Mouse (Mus musculus): ENCODE data around the gene Klhl20. TPM values are rescaled to one million over a fixed set of nuclear protein-coding genes. Genes with fewer than 3 reads are reported as not detected.

Klhl20 gene
- polyA plus RNA-seq, 1 experiment from 2014 or later: 19.8 TPM

DNA sequence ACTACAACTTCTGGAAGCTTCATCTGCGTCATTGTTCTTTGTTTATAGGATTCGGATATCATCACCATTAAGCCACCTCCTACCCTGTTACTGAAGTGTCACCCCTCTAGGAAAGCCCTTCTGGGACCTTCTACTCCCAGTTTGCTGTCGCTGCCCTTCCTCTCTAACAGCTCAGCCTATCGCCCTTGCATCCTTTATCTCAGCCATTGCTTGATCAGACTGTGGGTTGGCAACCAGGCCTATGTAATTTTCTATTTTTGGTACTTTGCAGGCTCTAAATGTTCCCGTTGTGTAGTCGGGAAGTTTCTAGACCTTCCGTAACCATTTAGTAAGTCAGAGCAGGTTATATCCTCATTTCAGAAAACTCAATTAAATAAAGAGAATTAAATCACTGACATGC lies 11.9 kb upstream of the Klhl20 start:
- Histone ChIP-seq H3K4me1 (ENCODE audit: control insufficient read depth, insufficient read depth, low read length) (no peaks in the 10 kb centered on the region), H3K9me3 (ENCODE audit: control insufficient read depth, low read length) (no peaks in the 10 kb centered on the region), H3K36me3 (ENCODE audit: control insufficient read depth, insufficient read depth, low read length) (no peaks in the 10 kb centered on the region), H3K4me3 (ENCODE audit: low read depth, low read length) (no peak overlapping the region), H3K9ac (ENCODE audit: low read length) (no peak overlapping the region), H3K27me3 (ENCODE audit: control insufficient read depth, insufficient read depth, low read length) (no peaks in the 10 kb centered on the region), H3K4me2 (peak overlapping the region; percentile 69; the same call in 1 of the 2 replicates), H3K27ac (ENCODE audit: low read depth, low read length) (no peak overlapping the region)
- DNase-seq (ENCODE audit: low spot score, missing footprints) (no peak), ATAC-seq (ENCODE audit: low FRiP score) (no peak)
- 89% methylated on average over 7 of the region's 7 CpGs for WGBS

DNA sequence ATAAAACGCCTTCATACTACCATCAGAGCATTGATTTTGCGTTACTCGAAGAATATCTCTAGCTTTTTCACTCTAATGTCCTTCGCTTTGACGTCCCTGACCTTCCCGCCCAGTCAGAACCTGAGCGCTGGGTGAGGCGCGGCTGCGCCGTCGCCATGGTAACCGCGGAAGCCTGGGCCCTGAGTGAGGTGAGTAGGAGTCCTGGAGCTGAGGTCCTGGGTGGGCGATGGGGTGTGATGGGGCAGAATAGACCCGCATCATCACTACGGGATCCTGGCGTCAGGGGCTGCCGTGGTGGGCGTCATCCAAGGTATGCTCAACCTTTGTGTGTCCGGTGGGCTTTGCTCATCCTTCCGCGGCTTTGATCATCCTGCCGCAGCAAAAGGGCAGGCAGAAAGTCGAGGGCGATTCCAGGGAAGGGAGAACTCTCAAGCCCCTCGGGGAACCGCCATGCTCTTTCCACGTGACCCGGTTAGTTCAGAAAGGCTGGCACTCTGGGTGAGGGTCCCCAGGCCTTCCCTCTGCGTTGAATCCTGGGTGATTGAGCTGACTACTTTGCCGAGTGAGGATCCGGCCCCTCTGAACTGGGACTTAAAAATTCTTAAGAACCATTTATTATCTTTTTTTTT lies 11.3 kb upstream of the Klhl20 start, which contains the start of gene Ankrd45:
TSS of gene Ankrd45 (plus strand) at position 161 of the 629 bp plus-strand sequence.
- H3K4me2 ChIP-seq: peak within 1 kb of the TSS; percentile 69
- no peaks in the 10 kb centered on the region for H3K36me3 ChIP-seq (ENCODE audit: control insufficient read depth, insufficient read depth, low read length)
- H3K9ac ChIP-seq (ENCODE audit: low read length): peak within 1 kb of the TSS; percentile 56
- no peaks in the 10 kb centered on the region for H3K4me1 ChIP-seq (ENCODE audit: control insufficient read depth, insufficient read depth, low read length)
- 5% methylated on average over 33 of the region's 33 CpGs for WGBS
- H3K9me3 ChIP-seq (ENCODE audit: control insufficient read depth, low read length): no peaks in the 10 kb centered on the region
- no peak within 1 kb of the TSS for H3K27ac ChIP-seq (ENCODE audit: low read depth, low read length)
- H3K4me3 ChIP-seq (ENCODE audit: low read depth, low read length): peak within 1 kb of the TSS; percentile 40
- peak; percentile 96 for ATAC-seq (ENCODE audit: low FRiP score)
- H3K27me3 ChIP-seq (ENCODE audit: control insufficient read depth, insufficient read depth, low read length): no peaks in the 10 kb centered on the region
- peak; percentile 94 for DNase-seq (ENCODE audit: low spot score, missing footprints)

DNA sequence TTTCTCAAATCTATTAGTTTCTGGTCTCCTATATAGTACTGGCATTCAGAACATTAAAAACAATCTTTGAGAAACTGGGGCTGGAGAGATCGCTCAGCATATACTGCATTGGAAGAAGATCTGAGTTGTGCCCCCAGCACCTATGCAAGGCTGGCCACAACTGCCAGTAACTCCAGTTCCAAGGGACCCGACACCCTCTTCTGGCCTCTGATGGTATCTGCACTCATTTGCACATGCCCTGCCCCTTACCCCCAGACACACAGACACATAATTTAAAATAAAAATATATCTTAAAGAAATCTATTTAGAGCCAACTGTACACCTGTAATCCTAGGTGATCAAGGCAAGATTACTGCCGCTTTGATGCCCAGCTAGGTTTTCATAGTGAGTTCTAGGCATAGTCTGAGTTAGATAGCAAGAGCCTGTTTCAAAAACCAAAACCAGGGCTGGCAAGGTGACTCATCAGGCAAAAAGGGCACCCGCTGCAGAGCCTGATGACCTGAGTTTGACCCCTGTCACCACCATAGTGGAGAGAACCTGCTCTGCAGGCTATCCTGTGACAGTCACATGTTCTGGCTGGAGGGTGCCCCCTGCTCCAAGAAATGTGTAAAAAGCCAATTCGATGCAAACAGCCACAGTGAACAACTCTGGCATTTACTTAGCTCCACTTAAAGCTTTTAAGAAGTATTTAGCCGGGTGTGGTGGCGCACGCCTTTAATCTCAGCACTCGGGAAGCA lies 8.9 kb upstream of the Klhl20 start:
- Histone ChIP-seq H3K27me3 (ENCODE audit: control insufficient read depth, insufficient read depth, low read length) (no peaks in the 10 kb centered on the region), H3K36me3 (ENCODE audit: control insufficient read depth, insufficient read depth, low read length) (no peaks in the 10 kb centered on the region), H3K9ac (ENCODE audit: low read length) (no peak overlapping the region), H3K4me3 (ENCODE audit: low read depth, low read length) (no peak overlapping the region), H3K27ac (ENCODE audit: low read depth, low read length) (no peak overlapping the region), H3K4me1 (ENCODE audit: control insufficient read depth, insufficient read depth, low read length) (no peaks in the 10 kb centered on the region), H3K4me2 (no peak overlapping the region), H3K9me3 (ENCODE audit: control insufficient read depth, low read length) (no peaks in the 10 kb centered on the region)
- ATAC-seq (ENCODE audit: low FRiP score) (no peak), DNase-seq (ENCODE audit: low spot score, missing footprints) (no peak)
- 83% methylated on average over 9 of the region's 9 CpGs for WGBS

DNA sequence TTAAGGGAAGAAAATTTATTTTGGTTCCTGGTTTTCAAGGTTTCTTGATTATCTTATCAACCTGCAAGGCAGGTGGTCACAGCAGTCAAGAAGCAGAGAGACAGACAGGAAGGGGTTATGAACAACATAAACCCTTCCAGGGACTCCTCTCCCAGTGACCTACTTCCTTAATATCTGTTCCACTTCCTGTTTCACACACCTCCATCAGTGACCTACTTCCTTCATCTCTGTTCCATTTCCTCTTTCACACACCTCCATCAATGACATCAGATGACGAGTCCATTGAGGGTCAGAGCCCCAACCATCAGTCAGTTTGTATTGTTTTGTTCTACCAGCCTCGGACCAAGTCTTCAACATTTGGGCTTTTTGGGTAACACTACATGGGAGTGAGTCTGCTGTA lies 8.2 kb upstream of the Klhl20 start:
- Histone ChIP-seq H3K4me2 (no peak overlapping the region), H3K27ac (ENCODE audit: low read depth, low read length) (no peak overlapping the region), H3K4me1 (ENCODE audit: control insufficient read depth, insufficient read depth, low read length) (no peaks in the 10 kb centered on the region), H3K9ac (ENCODE audit: low read length) (no peak overlapping the region), H3K36me3 (ENCODE audit: control insufficient read depth, insufficient read depth, low read length) (no peaks in the 10 kb centered on the region), H3K27me3 (ENCODE audit: control insufficient read depth, insufficient read depth, low read length) (no peaks in the 10 kb centered on the region), H3K4me3 (ENCODE audit: low read depth, low read length) (no peak overlapping the region), H3K9me3 (ENCODE audit: control insufficient read depth, low read length) (no peaks in the 10 kb centered on the region)
- DNase-seq (ENCODE audit: low spot score, missing footprints): no peak
- ATAC-seq (ENCODE audit: low FRiP score): no peak
- WGBS: 84% methylated on average over 2 of the region's 2 CpGs

DNA sequence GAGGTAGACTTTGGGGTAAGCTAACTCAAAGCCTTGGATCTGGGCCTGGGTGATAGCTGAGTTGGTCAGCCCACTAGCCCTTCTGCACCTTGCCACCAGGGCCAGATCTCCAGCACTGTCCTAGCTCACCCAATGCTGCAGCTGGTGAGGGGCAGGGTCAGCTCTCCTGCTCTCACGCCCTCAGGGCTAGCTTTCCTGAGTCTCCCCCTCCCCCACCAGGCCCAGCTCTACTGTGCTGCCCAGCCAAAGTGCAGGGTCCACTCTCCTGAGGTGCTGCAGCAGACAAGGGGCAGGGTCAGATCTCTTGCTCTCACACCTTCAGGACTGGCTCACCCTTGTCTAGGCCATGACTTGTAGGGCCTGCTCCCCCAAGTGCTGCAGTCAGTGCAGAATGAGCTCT lies 4.8 kb downstream of the Klhl20 start:
- no peak overlapping the region for H3K9ac ChIP-seq (ENCODE audit: low read length)
- H3K36me3 ChIP-seq (ENCODE audit: control insufficient read depth, insufficient read depth, low read length): no peaks in the 10 kb centered on the region
- H3K27me3 ChIP-seq (ENCODE audit: control insufficient read depth, insufficient read depth, low read length): no peaks in the 10 kb centered on the region
- ATAC-seq (ENCODE audit: low FRiP score) (no peak), DNase-seq (ENCODE audit: low spot score, missing footprints) (no peak)
- H3K9me3 ChIP-seq (ENCODE audit: control insufficient read depth, low read length): no peaks in the 10 kb centered on the region
- no peak overlapping the region for H3K27ac ChIP-seq (ENCODE audit: low read depth, low read length)
- peaks cover 4% of the 10 kb centered on the region; the same call in 1 of the 2 replicates for H3K4me1 ChIP-seq (ENCODE audit: control insufficient read depth, insufficient read depth, low read length)
- 75% methylated on average over 1 of the region's 1 CpGs for WGBS
- no peak overlapping the region for H3K4me3 ChIP-seq (ENCODE audit: low read depth, low read length)
- H3K4me2 ChIP-seq: no peak overlapping the region

DNA sequence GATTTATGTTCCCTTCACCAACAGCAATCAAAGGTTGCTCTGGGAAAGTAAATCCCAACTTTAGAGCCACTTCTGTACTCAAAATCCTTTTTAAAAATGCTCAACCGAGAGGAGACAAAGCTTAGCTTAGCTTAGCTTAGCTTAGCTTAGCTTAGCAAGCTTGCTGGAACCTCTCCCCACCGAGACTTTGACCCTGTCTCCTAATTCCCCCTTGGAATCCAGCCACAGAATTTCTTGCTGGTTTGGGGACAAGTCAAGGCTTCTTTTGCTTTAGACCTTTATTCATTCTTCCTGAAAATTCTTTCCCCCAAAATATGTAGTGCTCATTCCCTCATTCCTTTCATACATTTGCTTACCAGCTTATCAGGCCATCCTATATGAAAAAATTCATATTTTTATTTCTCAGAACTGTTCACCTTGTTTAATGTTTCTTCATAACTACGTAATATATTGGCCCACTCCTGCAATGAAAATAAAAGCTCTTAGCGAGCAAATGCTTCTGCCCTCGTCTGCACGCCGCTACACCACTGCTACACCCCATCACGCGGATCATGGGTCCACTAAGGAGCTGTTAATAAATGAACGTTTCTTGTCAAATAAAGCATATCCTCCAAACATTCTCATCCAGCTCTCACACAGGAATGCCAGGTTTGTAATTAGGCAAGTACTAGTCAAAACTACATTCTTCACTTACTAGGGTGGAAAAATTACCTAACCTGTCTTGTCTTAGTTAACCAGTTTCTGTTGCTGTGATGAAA lies 8.5 kb downstream of the Klhl20 start:
- Histone ChIP-seq H3K9me3 (ENCODE audit: control insufficient read depth, low read length) (no peaks in the 10 kb centered on the region), H3K4me2 (no peak overlapping the region), H3K4me3 (ENCODE audit: low read depth, low read length) (no peak overlapping the region), H3K27ac (ENCODE audit: low read depth, low read length) (no peak overlapping the region), H3K9ac (ENCODE audit: low read length) (no peak overlapping the region), H3K4me1 (ENCODE audit: control insufficient read depth, insufficient read depth, low read length) (no peaks in the 10 kb centered on the region), H3K36me3 (ENCODE audit: control insufficient read depth, insufficient read depth, low read length) (no peaks in the 10 kb centered on the region), H3K27me3 (ENCODE audit: control insufficient read depth, insufficient read depth, low read length) (no peaks in the 10 kb centered on the region)
- no peak for ATAC-seq (ENCODE audit: low FRiP score)
- DNase-seq (ENCODE audit: low spot score, missing footprints): no peak
- 88% methylated on average over 10 of the region's 10 CpGs for WGBS

DNA sequence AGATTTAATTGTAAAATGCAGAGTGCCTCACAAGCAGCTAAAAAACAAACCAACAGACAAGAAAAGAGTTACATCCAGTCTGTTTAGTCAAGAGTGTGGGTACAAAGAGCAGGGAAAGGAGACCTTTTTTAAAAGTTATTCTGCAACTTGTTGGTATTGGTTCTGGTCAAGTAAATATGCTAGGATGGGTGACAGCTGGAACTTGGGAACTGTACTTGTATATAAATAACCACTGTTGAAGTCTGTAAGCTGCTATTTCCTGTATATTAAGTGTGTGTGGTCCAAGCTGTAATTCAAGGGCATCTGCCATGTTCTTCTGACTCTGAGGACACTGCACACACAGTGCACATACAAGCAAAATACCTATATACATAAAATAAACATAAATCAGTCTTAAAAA lies 16.7 kb downstream of the Klhl20 start:
- no peak overlapping the region for H3K4me3 ChIP-seq (ENCODE audit: low read depth, low read length)
- no peak overlapping the region for H3K4me2 ChIP-seq
- H3K27ac ChIP-seq (ENCODE audit: low read depth, low read length): no peak overlapping the region
- DNase-seq (ENCODE audit: low spot score, missing footprints): no peak
- ATAC-seq (ENCODE audit: low FRiP score): no peak
- no peaks in the 10 kb centered on the region for H3K27me3 ChIP-seq (ENCODE audit: control insufficient read depth, insufficient read depth, low read length)
- no peak overlapping the region for H3K9ac ChIP-seq (ENCODE audit: low read length)
- H3K4me1 ChIP-seq (ENCODE audit: control insufficient read depth, insufficient read depth, low read length): no peaks in the 10 kb centered on the region
- no peaks in the 10 kb centered on the region for H3K36me3 ChIP-seq (ENCODE audit: control insufficient read depth, insufficient read depth, low read length)
- no peaks in the 10 kb centered on the region for H3K9me3 ChIP-seq (ENCODE audit: control insufficient read depth, low read length)

DNA sequence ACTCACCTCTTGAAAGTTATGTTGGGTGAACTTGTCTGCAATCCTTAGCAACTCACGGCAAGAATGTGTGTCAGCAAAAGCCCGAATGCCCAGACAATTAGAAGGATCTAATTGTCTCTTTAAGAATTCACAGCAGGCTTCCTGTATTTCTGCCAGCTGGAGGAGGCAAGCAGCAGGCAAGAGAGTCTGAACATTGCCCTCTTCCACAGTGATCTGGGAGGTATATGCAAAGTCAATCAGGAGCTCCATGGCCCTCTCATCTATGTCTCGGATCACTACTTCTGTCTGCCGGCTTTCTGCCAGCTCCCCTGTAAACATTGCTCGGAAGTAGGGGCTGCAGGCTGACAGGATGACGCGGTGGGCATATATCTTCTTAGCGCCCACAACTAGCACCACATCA lies 22.1 kb downstream of the Klhl20 start:
- no peaks in the 10 kb centered on the region for H3K27me3 ChIP-seq (ENCODE audit: control insufficient read depth, insufficient read depth, low read length)
- no peak overlapping the region for H3K4me2 ChIP-seq
- DNase-seq (ENCODE audit: low spot score, missing footprints) (no peak), ATAC-seq (ENCODE audit: low FRiP score) (no peak)
- WGBS: 92% methylated on average over 8 of the region's 8 CpGs
- no peaks in the 10 kb centered on the region for H3K9me3 ChIP-seq (ENCODE audit: control insufficient read depth, low read length)
- no peak overlapping the region for H3K27ac ChIP-seq (ENCODE audit: low read depth, low read length)
- peaks cover 5% of the 10 kb centered on the region; the same call in 1 of the 2 replicates for H3K36me3 ChIP-seq (ENCODE audit: control insufficient read depth, insufficient read depth, low read length)
- H3K4me1 ChIP-seq (ENCODE audit: control insufficient read depth, insufficient read depth, low read length): no peaks in the 10 kb centered on the region
- H3K4me3 ChIP-seq (ENCODE audit: low read depth, low read length): no peak overlapping the region
- no peak overlapping the region for H3K9ac ChIP-seq (ENCODE audit: low read length)

DNA sequence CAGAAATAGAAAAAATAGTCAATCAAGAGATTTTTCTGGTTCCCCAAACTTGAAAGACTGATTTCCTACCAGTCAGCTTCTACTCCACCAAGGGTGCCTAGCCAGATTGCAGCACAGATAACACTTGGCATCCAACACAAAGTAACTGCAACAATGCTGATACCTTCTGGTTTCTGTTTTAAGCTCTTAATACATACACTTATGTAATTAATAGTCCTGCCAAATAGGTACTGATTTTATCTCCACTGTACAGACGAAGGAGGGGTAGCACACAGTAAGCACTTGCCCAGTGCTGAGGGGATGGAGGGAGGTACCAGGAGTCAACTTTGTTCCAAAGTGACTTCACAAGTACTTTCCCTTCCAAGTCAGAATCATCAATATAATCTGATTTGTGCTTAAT lies 27.5 kb downstream of the Klhl20 start:
- no peaks in the 10 kb centered on the region for H3K9me3 ChIP-seq (ENCODE audit: control insufficient read depth, low read length)
- H3K4me1 ChIP-seq (ENCODE audit: control insufficient read depth, insufficient read depth, low read length): no peaks in the 10 kb centered on the region
- 77% methylated on average over 1 of the region's 1 CpGs for WGBS
- no peak overlapping the region for H3K27ac ChIP-seq (ENCODE audit: low read depth, low read length)
- H3K36me3 ChIP-seq (ENCODE audit: control insufficient read depth, insufficient read depth, low read length): peaks cover 5% of the 10 kb centered on the region
- no peak overlapping the region for H3K9ac ChIP-seq (ENCODE audit: low read length)
- no peak overlapping the region for H3K4me3 ChIP-seq (ENCODE audit: low read depth, low read length)
- no peaks in the 10 kb centered on the region for H3K27me3 ChIP-seq (ENCODE audit: control insufficient read depth, insufficient read depth, low read length)
- ATAC-seq (ENCODE audit: low FRiP score): no peak
- no peak for DNase-seq (ENCODE audit: low spot score, missing footprints)
- H3K4me2 ChIP-seq: no peak overlapping the region

Measured in midbrain, embryonic 11.5 days (tissue).